In genomic region chr2:93957785-93958175, GRCm38 (mm10) we compare ENCODE assay signal across 17 mouse cellular contexts. TPM values are rescaled to one million over a fixed set of nuclear protein-coding genes. Genes with fewer than 3 reads are reported as not detected.
DNase-seq lines count a peak whose midpoint lies in the region; ATAC-seq and TF ChIP-seq lines count a peak whose summit lies in the region.
"Had no signal": no experiment of that assay in that cellular context is flagged by ENCODE, and none has a peak within 500 bp of the region (broad histone marks: within the 10 kb centered on the region; RNA-seq: fewer than 3 reads in every experiment).

No protein-coding gene starts in this region.

- H3K4me1 ChIP-seq in heart, embryonic 13.5 days, result peaks cover 27% of the 10 kb centered on the region
- H3K4me1 ChIP-seq in neural tube, embryonic 12.5 days, result peaks cover 31% of the 10 kb centered on the region
- no peaks in the 10 kb centered on the region; the same call in 1 of the 2 replicates for H3K4me1 ChIP-seq in hindbrain, postnatal 0 days (ENCODE audit: insufficient read depth, low read length)
- peaks cover 7% of the 10 kb centered on the region; the same call in 1 of the 2 replicates for H3K4me1 ChIP-seq in lung, postnatal 0 days (ENCODE audit: insufficient read depth, low read depth, low read length)

- DNase-seq in heart, postnatal 25 days (ENCODE audit: low spot score), result no peak
- DNase-seq in neural tube, embryonic 10.5 days (ENCODE audit: extremely low spot score, low spot score), result no peak
- DNase-seq in hindbrain, postnatal 0 days (ENCODE audit: low spot score), result peak; percentile 6
- no peak for DNase-seq in lung, postnatal 0 days (ENCODE audit: low spot score)
- no peak for DNase-seq in layer of hippocampus, postnatal 36 days
- no peak for DNase-seq in heart, postnatal 4 days
- DNase-seq: adrenal gland, postnatal 25 days; thymus, adult 2 months had no signal

- H3K27me3 ChIP-seq in heart, embryonic 13.5 days (replicated peaks), result peaks cover 75% of the 10 kb centered on the region
- peaks cover 58% of the 10 kb centered on the region for H3K27me3 ChIP-seq in neural tube, embryonic 12.5 days (replicated peaks)
- H3K27me3 ChIP-seq in hindbrain, postnatal 0 days (ENCODE audit: insufficient read depth, low read length), result no peaks in the 10 kb centered on the region
- no peaks in the 10 kb centered on the region for H3K27me3 ChIP-seq in lung, postnatal 0 days (replicated peaks; ENCODE audit: insufficient read depth, low read length)

- no peak for ATAC-seq in heart, embryonic 13.5 days (ENCODE audit: extremely low read depth, insufficient number of reproducible peaks, low FRiP score, low TSS enrichment)
- ATAC-seq in neural tube, embryonic 12.5 days (ENCODE audit: low FRiP score, low read depth), result no peak
- no peak for ATAC-seq in hindbrain, postnatal 0 days
- no peak for ATAC-seq in lung, postnatal 0 days

- no peaks in the 10 kb centered on the region for H3K9me3 ChIP-seq in heart, embryonic 13.5 days
- H3K9me3 ChIP-seq in neural tube, embryonic 12.5 days, result no peaks in the 10 kb centered on the region
- no peaks in the 10 kb centered on the region for H3K9me3 ChIP-seq in hindbrain, postnatal 0 days (ENCODE audit: low read length)
- no peaks in the 10 kb centered on the region for H3K9me3 ChIP-seq in lung, postnatal 0 days (ENCODE audit: low read length)

- peak overlapping the region; percentile 99; the same call in 1 of the 2 replicates for H3K4me2 ChIP-seq in heart, embryonic 13.5 days
- H3K4me2 ChIP-seq in neural tube, embryonic 12.5 days (replicated peaks), result peak overlapping the region; percentile 98
- H3K4me2 ChIP-seq in hindbrain, postnatal 0 days (ENCODE audit: low read depth, low read length), result peak overlapping the region; percentile 95
- no peak overlapping the region for H3K4me2 ChIP-seq in lung, postnatal 0 days (replicated peaks; ENCODE audit: low read depth, low read length)

- intact Hi-C loops in heart, postnatal 25 days (cut with DNase I), result loop anchor here (5.0 kb wide), 1 partner anchor 85 kb away; no protein-coding TSS in a partner anchor

- WGBS in heart, embryonic 13.5 days, result 54% methylated on average over 8 of the region's 8 CpGs
- 44% methylated on average over 8 of the region's 8 CpGs for WGBS in neural tube, embryonic 12.5 days
- 32% methylated on average over 8 of the region's 8 CpGs for WGBS in hindbrain, postnatal 0 days
- WGBS in lung, postnatal 0 days, result 65% methylated on average over 8 of the region's 8 CpGs

- no peak overlapping the region for H3K9ac ChIP-seq in heart, embryonic 13.5 days
- H3K9ac ChIP-seq in neural tube, embryonic 12.5 days, result no peak overlapping the region
- no peak overlapping the region for H3K9ac ChIP-seq in hindbrain, postnatal 0 days (replicated peaks; ENCODE audit: low read length)
- H3K9ac ChIP-seq in lung, postnatal 0 days (replicated peaks; ENCODE audit: low read depth), result no peak overlapping the region

- no peak overlapping the region for H3K27ac ChIP-seq in heart, embryonic 13.5 days (replicated peaks)
- H3K27ac ChIP-seq in neural tube, embryonic 12.5 days, result no peak overlapping the region
- H3K27ac ChIP-seq in hindbrain, postnatal 0 days, result no peak overlapping the region
- H3K27ac ChIP-seq in lung, postnatal 0 days (ENCODE audit: low read length), result no peak overlapping the region

- H3K4me3 ChIP-seq in heart, embryonic 13.5 days, result no peak overlapping the region
- peak overlapping the region; percentile 68; the same call in 1 of the 2 replicates for H3K4me3 ChIP-seq in neural tube, embryonic 12.5 days
- H3K4me3 ChIP-seq in hindbrain, postnatal 0 days (ENCODE audit: low read length), result no peak overlapping the region
- no peak overlapping the region for H3K4me3 ChIP-seq in lung, postnatal 0 days (ENCODE audit: low read depth, low read length)

- no peak for TF ChIP-seq EP300 in lung, postnatal 0 days (IDR thresholded peaks at IDR 0.05)

- H3K36me3 ChIP-seq in heart, embryonic 13.5 days, result no peaks in the 10 kb centered on the region
- H3K36me3 ChIP-seq in neural tube, embryonic 12.5 days, result no peaks in the 10 kb centered on the region
- no peaks in the 10 kb centered on the region for H3K36me3 ChIP-seq in hindbrain, postnatal 0 days (ENCODE audit: insufficient read depth, low read length)
- no peaks in the 10 kb centered on the region for H3K36me3 ChIP-seq in lung, postnatal 0 days (ENCODE audit: insufficient read depth, low read length)

- no peak for TF ChIP-seq CTCF in hindbrain, postnatal 0 days (IDR thresholded peaks at IDR 0.05; ENCODE audit: low read depth)
- no peak for TF ChIP-seq CTCF in lung, postnatal 0 days (IDR thresholded peaks at IDR 0.05)

RNA-seq across cellular contexts. Expression of gene Gm13889, which starts 0.8 kb away (rescaled TPM):
- 4.0 and 4.3 TPM in 2 replicates for polyA plus RNA-seq in heart, embryonic 13.5 days (2015; fragmentation: Nextera tagmentation; extraction: Ambion mirVana)
- total RNA-seq in heart, postnatal 25 days (2021), result 10 to 100 TPM in 1 of 2 experiments, 1 to 10 TPM in 1; 9.5 to 11.2 TPM
- polyA plus RNA-seq in neural tube, embryonic 12.5 days (2016; fragmentation: Nextera tagmentation; extraction: Ambion mirVana), result 11.6 and 12.6 TPM in 2 replicates
- 38.5 and 51.4 TPM in 2 replicates for total RNA-seq in hindbrain, postnatal 0 days (2014; rRNA removed)
- 16.4 and 17.4 TPM in 2 replicates for polyA plus RNA-seq in hindbrain, postnatal 0 days (2015; fragmentation: Nextera tagmentation; extraction: Ambion mirVana)
- polyA plus RNA-seq in lung, postnatal 0 days (2015; fragmentation: Nextera tagmentation; extraction: Ambion mirVana), result 62.6 and 64.6 TPM in 2 replicates
- total RNA-seq in layer of hippocampus, postnatal 36 days (2021), result 10 to 100 TPM; 52.1 to 59.2 TPM
- 10 to 100 TPM; 24.2 to 26.7 TPM for total RNA-seq in heart, postnatal 4 days (2021)

RNA-seq across cellular contexts. Expression of gene Gm27027, which starts 38.4 kb away (rescaled TPM):
- polyA plus RNA-seq in heart, embryonic 13.5 days (2015; fragmentation: Nextera tagmentation; extraction: Ambion mirVana), result not detected in 2 replicates
- not detected for total RNA-seq in heart, postnatal 25 days (2021)
- polyA plus RNA-seq in neural tube, embryonic 12.5 days (2016; fragmentation: Nextera tagmentation; extraction: Ambion mirVana), result not detected in 2 replicates
- total RNA-seq in hindbrain, postnatal 0 days (2014; rRNA removed), result 0.58 TPM in 1 of 2 replicates, not detected in the other
- not detected in 2 replicates for polyA plus RNA-seq in hindbrain, postnatal 0 days (2015; fragmentation: Nextera tagmentation; extraction: Ambion mirVana)
- polyA plus RNA-seq in lung, postnatal 0 days (2015; fragmentation: Nextera tagmentation; extraction: Ambion mirVana), result not detected in 2 replicates
- total RNA-seq in layer of hippocampus, postnatal 36 days (2021), result not detected
- total RNA-seq in heart, postnatal 4 days (2021), result 1 to 10 TPM in 1 of 2 experiments, not detected in 1; 1.8 TPM
- total RNA-seq: adrenal gland, postnatal 25 days; layer of hippocampus, adult 18-20 months; left cerebral cortex, postnatal 4 days; megakaryocyte, adult 5-6 weeks had no signal
- polyA plus RNA-seq: heart, embryonic 11.5 days; intestine, embryonic 14.5 days; liver, embryonic 16.5 days; neural tube, embryonic 11.5 days; thymus, adult 2 months had no signal

RNA-seq across cellular contexts. Expression of gene Alkbh3, which starts 52.8 kb away (rescaled TPM):
- polyA plus RNA-seq in heart, embryonic 13.5 days (2015; fragmentation: Nextera tagmentation; extraction: Ambion mirVana), result 63.6 and 64.9 TPM in 2 replicates
- total RNA-seq in heart, postnatal 25 days (2021), result 10 to 100 TPM; 56.9 to 63.9 TPM
- 50.5 and 57.6 TPM in 2 replicates for polyA plus RNA-seq in neural tube, embryonic 12.5 days (2016; fragmentation: Nextera tagmentation; extraction: Ambion mirVana)
- 21.6 and 61.1 TPM in 2 replicates for total RNA-seq in hindbrain, postnatal 0 days (2014; rRNA removed)
- 48.9 and 51.7 TPM in 2 replicates for polyA plus RNA-seq in hindbrain, postnatal 0 days (2015; fragmentation: Nextera tagmentation; extraction: Ambion mirVana)
- polyA plus RNA-seq in lung, postnatal 0 days (2015; fragmentation: Nextera tagmentation; extraction: Ambion mirVana), result 46.1 and 59.9 TPM in 2 replicates
- 10 to 100 TPM; 21.5 to 29.7 TPM for total RNA-seq in layer of hippocampus, postnatal 36 days (2021)
- 10 to 100 TPM; 72.4 to 82.2 TPM for total RNA-seq in heart, postnatal 4 days (2021)
